Mouse (Mus musculus) myocyte (in vitro differentiated cells): ENCODE results near the gene Islr2. TPM values are rescaled to one million over a fixed set of nuclear protein-coding genes. Genes with fewer than 3 reads are reported as not detected.

Experiments
- H3K27me3 ChIP-seq: one replicate; pipeline ENCODE4 v1.6.1; 2011; ENCODE audit not compliant: control insufficient read depth, insufficient read depth, insufficient read length
- H3K36me3 ChIP-seq: one replicate; pipeline ENCODE4 v1.6.1; 2011; ENCODE audit not compliant: control insufficient read depth, insufficient read depth
- H3K4me2 ChIP-seq: one replicate; pipeline ENCODE4 v1.6.1; 2011; ENCODE audit warnings: low read depth, control low read depth
- H3K4me3 ChIP-seq: one replicate; pipeline ENCODE4 v1.5.1; 2011; ENCODE audit warnings: mild to moderate bottlenecking, control low read depth, moderate library complexity
- H3K79me2 ChIP-seq: one replicate; pipeline ENCODE4 v1.6.1; 2011; ENCODE audit not compliant: control insufficient read depth, insufficient read depth
- H3ac ChIP-seq: one replicate; pipeline ENCODE4 v1.6.1; 2011; ENCODE audit not compliant: control insufficient read depth, insufficient read length
- CEBPB ChIP-seq: IDR thresholded peaks from 2 replicates; pipeline ENCODE4 v1.6.1; 2011; ENCODE audit warnings: mild to moderate bottlenecking, moderate library complexity; ENCODE audit not compliant: poor library complexity, insufficient read depth, severe bottlenecking
- E2F4 ChIP-seq: IDR thresholded peaks from one replicate; pipeline ENCODE4 v1.6.1; 2011; ENCODE audit warnings: mild to moderate bottlenecking, control low read depth, moderate library complexity; ENCODE audit not compliant: insufficient read depth
- MAX ChIP-seq: IDR thresholded peaks from one replicate; pipeline ENCODE4 v1.6.1; 2011; ENCODE audit warnings: low read depth, mild to moderate bottlenecking, control low read depth
- MYOD1 ChIP-seq, 3 experiments: IDR thresholded peaks; one replicate each; pipeline ENCODE4 v1.6.1; 2011; ENCODE audit warnings: control low read depth in 2 of 3, low read depth in 2 of 3, mild to moderate bottlenecking in 2 of 3, moderate library complexity in 1 of 3; ENCODE audit not compliant: insufficient read length in 2 of 3, control insufficient read depth in 1 of 3
- MYOG ChIP-seq, 3 experiments: IDR thresholded peaks; one replicate each; pipeline ENCODE4 v1.6.1; 2011; ENCODE audit warnings: control low read depth in 2 of 3, low read depth in 2 of 3, mild to moderate bottlenecking in 2 of 3; ENCODE audit not compliant: insufficient read length in 2 of 3, control insufficient read depth in 1 of 3, insufficient read depth in 1 of 3
- POLR2A ChIP-seq: IDR thresholded peaks from one replicate; pipeline ENCODE4 v1.6.1; 2011; ENCODE audit warnings: low read depth, mild to moderate bottlenecking, control low read depth, moderate library complexity; ENCODE audit not compliant: insufficient read length
- POLR2AphosphoS2 ChIP-seq: IDR thresholded peaks from one replicate; pipeline ENCODE4 v1.6.1; 2011; ENCODE audit warnings: low read depth, control low read depth; ENCODE audit not compliant: insufficient read length
- REST ChIP-seq: IDR thresholded peaks from one replicate; pipeline ENCODE4 v1.6.1; 2011; ENCODE audit warnings: mild to moderate bottlenecking, control low read depth, moderate library complexity; ENCODE audit not compliant: insufficient read depth, insufficient read length
- SRF ChIP-seq: IDR thresholded peaks from one replicate; pipeline ENCODE4 v1.6.1; 2011; ENCODE audit warnings: low read depth; ENCODE audit not compliant: control insufficient read depth, insufficient read length
- TCF12 ChIP-seq: IDR thresholded peaks from one replicate; pipeline ENCODE4 v1.6.1; 2011; ENCODE audit warnings: mild to moderate bottlenecking, control low read depth; ENCODE audit not compliant: poor library complexity, insufficient read depth, severe bottlenecking
- TCF3 ChIP-seq: IDR thresholded peaks from one replicate; pipeline ENCODE4 v1.6.1; 2011; ENCODE audit warnings: low read depth, control low read depth; ENCODE audit not compliant: insufficient read length
- USF1 ChIP-seq: IDR thresholded peaks from one replicate; pipeline ENCODE4 v1.6.1; 2011; ENCODE audit warnings: low read depth, mild to moderate bottlenecking, control low read depth, moderate library complexity
- polyA plus RNA-seq: library from polyadenylated mRNA; unstranded; fragments of >200 nt; fragmentation: generic; extraction: Trizol; gene quantifications from one replicate; pipeline ENCODE4 v1.2.1, GENCODE M21; 2012; ENCODE audit warnings: missing spikeins

The Islr2 gene
- polyA plus RNA-seq, 1 experiment, result 0.32 TPM

DNA sequence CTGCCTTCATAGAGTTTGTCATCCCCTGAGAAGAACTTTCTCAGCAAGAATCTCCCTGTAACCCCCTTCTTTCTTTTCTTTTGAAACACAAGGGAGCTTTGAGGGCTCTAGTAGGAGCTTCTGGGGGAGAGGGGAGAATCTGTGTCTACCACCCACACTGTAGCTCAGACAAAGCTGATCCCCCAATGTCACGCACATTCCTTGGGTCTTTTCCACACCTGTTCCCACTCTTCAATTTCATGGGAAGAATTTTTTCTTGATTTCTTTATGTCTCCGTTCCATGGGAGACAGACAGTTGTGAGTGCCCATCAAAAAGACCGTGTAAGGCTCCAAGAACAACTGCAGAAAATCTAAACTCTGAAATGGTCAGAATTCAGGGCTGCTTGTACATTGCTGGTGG, 35.2 kb downstream of the Islr2 start:
- Histone ChIP-seq H3K4me2 (peak overlapping the region; percentile 74), H3K79me2 (no peaks in the 10 kb centered on the region)
- TF ChIP-seq USF1, result no peak
- peak; percentile 2 for TF ChIP-seq TCF12
- peak; percentile 12 to 93 (median 83) for TF ChIP-seq MYOD1 (IDR thresholded peaks at IDR 0.05; ENCODE audit: control insufficient read depth in 1 of 3, insufficient read length in 2 of 3, low read depth in 2 of 3)

DNA sequence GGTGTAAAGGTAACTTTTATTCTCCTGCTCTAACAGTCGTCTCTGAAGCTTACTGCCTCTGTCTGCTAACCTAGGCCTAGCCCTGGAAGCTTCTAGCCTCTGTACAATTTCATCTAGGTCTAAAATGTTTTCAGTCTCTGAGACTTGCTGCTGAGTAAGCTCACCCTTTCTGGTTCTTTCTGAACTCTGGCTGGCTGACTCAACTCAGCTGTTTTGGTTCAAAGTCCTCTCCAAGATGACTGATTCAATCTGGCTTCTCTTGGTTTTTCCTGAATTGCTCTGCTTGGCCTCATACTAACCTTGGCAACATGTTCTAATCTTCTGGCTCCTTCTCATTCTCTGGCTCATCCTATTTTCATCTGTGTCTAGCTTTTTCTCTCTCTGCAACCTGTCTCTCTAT, 38.3 kb downstream of the Islr2 start:
- Histone ChIP-seq H3K79me2 (no peaks in the 10 kb centered on the region), H3K27me3 (no peaks in the 10 kb centered on the region), H3K36me3 (no peaks in the 10 kb centered on the region), H3K4me2 (no peak overlapping the region), H3K4me3 (no peak overlapping the region), H3ac (no peak overlapping the region)
- TF ChIP-seq CEBPB (no peak), TCF3 (no peak), TCF12 (no peak), USF1 (no peak), MYOG (IDR thresholded peaks at IDR 0.05; ENCODE audit: control insufficient read depth in 1 of 3, insufficient read depth in 1 of 3, insufficient read length in 2 of 3, low read depth in 2 of 3) (no peak), SRF (no peak), POLR2A (no peak), E2F4 (no peak), REST (no peak), POLR2AphosphoS2 (no peak), MAX (no peak), MYOD1 (IDR thresholded peaks at IDR 0.05; ENCODE audit: control insufficient read depth in 1 of 3, insufficient read length in 2 of 3, low read depth in 2 of 3) (no peak)

More for the DNA sequence above, 35.2 kb downstream of the Islr2 start:
- Histone ChIP-seq H3K27me3 (no peaks in the 10 kb centered on the region), H3K4me3 (no peak overlapping the region), H3ac (no peak overlapping the region), H3K36me3 (no peaks in the 10 kb centered on the region)

DNA sequence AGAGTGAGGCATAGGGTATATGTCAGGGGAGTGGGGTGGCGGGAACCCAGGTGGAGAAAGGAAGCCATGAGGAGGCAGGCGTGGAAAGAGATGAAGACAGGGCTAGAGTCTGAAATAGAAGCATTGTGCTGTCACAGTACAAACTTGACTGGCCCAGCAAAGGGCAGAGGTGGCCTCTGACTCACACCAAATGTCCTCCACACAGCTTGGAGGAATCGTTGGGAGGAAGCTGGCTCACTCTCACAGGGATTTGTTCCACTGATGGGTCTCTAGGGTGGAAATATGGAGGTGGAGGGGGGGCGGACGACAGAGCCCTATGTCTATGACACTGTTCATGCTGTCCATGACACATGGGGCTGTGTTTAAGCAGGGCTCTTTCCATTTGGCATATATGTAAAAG, 41.0 kb downstream of the Islr2 start:
- Histone ChIP-seq H3ac (no peak overlapping the region), H3K36me3 (no peaks in the 10 kb centered on the region), H3K79me2 (no peaks in the 10 kb centered on the region), H3K27me3 (no peaks in the 10 kb centered on the region), H3K4me2 (no peak overlapping the region), H3K4me3 (no peak overlapping the region)
- TF ChIP-seq E2F4 (no peak), SRF (no peak), CEBPB (no peak), USF1 (no peak), REST (no peak)

DNA sequence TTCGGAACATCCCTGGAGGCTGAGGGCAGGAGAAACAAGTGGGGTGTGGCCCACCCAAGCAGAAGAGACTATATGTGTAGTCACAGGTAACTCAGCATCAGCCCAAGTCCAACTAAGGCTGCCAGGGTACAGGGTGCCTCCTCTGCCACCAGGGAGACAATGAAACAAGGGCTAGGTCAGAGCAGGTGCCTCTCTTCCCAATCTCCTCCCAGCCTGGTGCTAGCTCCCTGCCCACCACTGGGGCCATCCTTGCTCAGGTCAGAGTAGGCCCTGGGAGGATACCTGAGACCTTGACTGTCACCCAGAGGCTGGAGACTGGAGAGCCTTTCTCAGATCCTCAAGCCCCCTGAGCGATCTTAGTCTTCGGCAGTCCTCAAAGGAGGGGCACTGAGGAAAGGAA, 41.9 kb downstream of the Islr2 start:
- Histone ChIP-seq H3K4me3 (no peak overlapping the region), H3K4me2 (no peak overlapping the region), H3K79me2 (no peaks in the 10 kb centered on the region), H3K36me3 (no peaks in the 10 kb centered on the region), H3K27me3 (no peaks in the 10 kb centered on the region), H3ac (no peak overlapping the region)
- TF ChIP-seq MYOG (IDR thresholded peaks at IDR 0.05; ENCODE audit: control insufficient read depth in 1 of 3, insufficient read depth in 1 of 3, insufficient read length in 2 of 3, low read depth in 2 of 3) (no peak), SRF (no peak), TCF12 (no peak), CEBPB (no peak), TCF3 (no peak), POLR2A (no peak), REST (no peak), POLR2AphosphoS2 (no peak), USF1 (no peak), MYOD1 (IDR thresholded peaks at IDR 0.05; ENCODE audit: control insufficient read depth in 1 of 3, insufficient read length in 2 of 3, low read depth in 2 of 3) (no peak), MAX (no peak), E2F4 (no peak)

DNA sequence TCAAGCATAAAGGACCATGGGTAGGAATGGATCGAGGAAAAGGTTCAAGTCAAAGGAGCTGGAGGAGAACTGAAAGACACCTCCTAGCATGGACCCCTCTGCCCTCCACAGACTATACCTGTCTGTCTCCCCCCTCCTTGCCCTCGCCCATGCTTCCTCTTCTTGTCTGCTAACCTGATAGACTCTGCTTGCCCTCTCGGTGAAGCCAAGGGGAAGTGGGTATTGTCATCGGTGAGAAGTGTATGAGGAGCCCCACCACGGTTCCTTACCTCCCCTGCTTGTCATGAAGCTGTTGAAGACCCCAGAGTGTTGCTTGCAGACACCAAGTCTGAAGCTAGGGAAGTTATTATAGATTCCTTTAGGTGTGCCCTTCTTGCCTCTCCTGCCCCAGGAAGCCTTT, 43.8 kb downstream of the Islr2 start:
- Histone ChIP-seq H3K36me3 (no peaks in the 10 kb centered on the region), H3ac (no peak overlapping the region), H3K4me3 (no peak overlapping the region), H3K79me2 (no peaks in the 10 kb centered on the region), H3K27me3 (no peaks in the 10 kb centered on the region), H3K4me2 (no peak overlapping the region)
- TF ChIP-seq CEBPB (no peak), MYOG (IDR thresholded peaks at IDR 0.05; ENCODE audit: control insufficient read depth in 1 of 3, insufficient read depth in 1 of 3, insufficient read length in 2 of 3, low read depth in 2 of 3) (no peak), MYOD1 (IDR thresholded peaks at IDR 0.05; ENCODE audit: control insufficient read depth in 1 of 3, insufficient read length in 2 of 3, low read depth in 2 of 3) (no peak), POLR2A (no peak), SRF (no peak), E2F4 (no peak), REST (no peak), POLR2AphosphoS2 (no peak), TCF12 (no peak), TCF3 (no peak), USF1 (no peak), MAX (no peak)

DNA sequence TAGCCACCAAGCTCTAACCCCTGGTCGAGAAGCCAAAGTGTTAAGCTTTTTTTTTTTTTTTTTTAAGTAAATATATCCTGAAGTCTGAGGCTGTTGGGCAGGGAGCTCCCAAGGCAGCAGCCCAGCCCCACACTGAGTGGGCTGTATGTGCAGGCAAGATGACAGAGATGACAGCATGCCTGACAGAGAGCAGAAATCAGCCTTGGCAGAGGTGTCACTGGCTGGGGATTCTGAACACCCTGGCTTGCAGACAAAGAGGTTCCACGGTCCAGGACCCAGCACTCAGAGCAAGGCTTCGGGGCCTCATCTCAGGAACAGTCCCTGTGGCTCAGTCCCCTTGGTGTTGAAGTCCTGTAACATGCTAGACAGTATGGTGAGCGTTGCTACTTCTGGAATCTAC, 44.3 kb downstream of the Islr2 start:
- Histone ChIP-seq H3K4me3 (no peak overlapping the region), H3K27me3 (no peaks in the 10 kb centered on the region), H3K36me3 (no peaks in the 10 kb centered on the region), H3ac (no peak overlapping the region), H3K79me2 (no peaks in the 10 kb centered on the region), H3K4me2 (peak overlapping the region; percentile 71)
- TF ChIP-seq REST, result no peak
- no peak for TF ChIP-seq MYOG (IDR thresholded peaks at IDR 0.05; ENCODE audit: control insufficient read depth in 1 of 3, insufficient read depth in 1 of 3, insufficient read length in 2 of 3, low read depth in 2 of 3)
- TF ChIP-seq USF1, result no peak
- TF ChIP-seq CEBPB, result no peak
- no peak for TF ChIP-seq MYOD1 (IDR thresholded peaks at IDR 0.05; ENCODE audit: control insufficient read depth in 1 of 3, insufficient read length in 2 of 3, low read depth in 2 of 3)
- TF ChIP-seq SRF, result no peak
- no peak for TF ChIP-seq POLR2AphosphoS2
- no peak for TF ChIP-seq POLR2A
- TF ChIP-seq E2F4, result no peak
- TF ChIP-seq MAX, result no peak
- no peak for TF ChIP-seq TCF12
- TF ChIP-seq TCF3, result no peak
